Mouse (Mus musculus): Measurements from ENCODE around the gene Ddx54. TPM values are rescaled to one million over a fixed set of nuclear protein-coding genes. Genes with fewer than 3 reads are reported as not detected.

The Ddx54 gene
- polyA plus RNA-seq, 1 experiment from 2014 or later, result 22.9 TPM

DNA sequence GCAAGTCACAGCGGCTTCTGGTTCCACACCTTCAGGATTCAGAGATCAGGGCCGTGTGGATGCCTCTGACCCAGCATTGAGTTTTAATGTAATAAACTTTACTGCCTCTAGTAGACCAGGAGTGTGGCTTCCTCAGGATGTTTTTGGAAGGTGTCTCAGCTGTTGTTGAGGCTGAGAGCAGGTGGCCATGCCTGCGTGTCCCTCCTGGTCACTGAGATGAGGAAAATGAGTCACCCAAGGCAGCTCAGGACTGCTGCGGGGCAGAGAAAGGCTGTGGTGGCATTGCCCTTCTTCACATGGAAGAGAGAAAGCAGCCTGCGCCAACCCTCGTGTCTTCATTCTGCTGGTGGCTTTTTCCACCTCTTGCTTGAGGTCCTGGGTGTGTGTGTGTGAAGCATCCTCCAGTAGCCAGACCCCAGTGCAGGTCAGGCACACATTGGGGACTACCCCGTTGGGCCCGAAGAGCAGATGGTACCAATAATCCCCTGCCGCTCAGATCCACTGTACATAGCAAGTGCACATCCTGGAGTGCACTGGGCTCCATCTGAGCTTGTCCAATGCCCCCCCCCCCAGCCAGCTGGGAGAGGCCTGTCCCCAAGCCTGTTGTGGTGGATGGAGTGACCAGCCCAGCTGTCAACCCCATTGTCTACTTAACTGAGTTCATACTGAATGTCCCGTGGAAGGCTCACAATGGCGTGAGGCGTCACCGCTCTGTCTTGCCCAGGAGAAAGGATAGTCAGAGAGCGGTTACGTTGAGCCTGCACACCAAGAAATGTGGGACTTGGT lies 15.2 kb downstream of the Ddx54 start:
- Histone ChIP-seq H3K27me3 (peaks cover 35% of the 10 kb centered on the region), H3K27ac (no peak overlapping the region), H3K9ac (no peak overlapping the region), H3K36me3 (peaks cover 55% of the 10 kb centered on the region), H3K4me2 (no peak overlapping the region), H3K4me3 (replicated peaks) (no peak overlapping the region), H3K9me3 (replicated peaks) (peaks cover 5% of the 10 kb centered on the region; the same call in 1 of the 2 replicates), H3K4me1 (replicated peaks) (peaks cover 10% of the 10 kb centered on the region)
- ATAC-seq (ENCODE audit: low read depth), result no peak
- DNase-seq, result no peak
- WGBS (ENCODE audit: insufficient replicate concordance), result 86% methylated on average over 15 of the region's 15 CpGs

DNA sequence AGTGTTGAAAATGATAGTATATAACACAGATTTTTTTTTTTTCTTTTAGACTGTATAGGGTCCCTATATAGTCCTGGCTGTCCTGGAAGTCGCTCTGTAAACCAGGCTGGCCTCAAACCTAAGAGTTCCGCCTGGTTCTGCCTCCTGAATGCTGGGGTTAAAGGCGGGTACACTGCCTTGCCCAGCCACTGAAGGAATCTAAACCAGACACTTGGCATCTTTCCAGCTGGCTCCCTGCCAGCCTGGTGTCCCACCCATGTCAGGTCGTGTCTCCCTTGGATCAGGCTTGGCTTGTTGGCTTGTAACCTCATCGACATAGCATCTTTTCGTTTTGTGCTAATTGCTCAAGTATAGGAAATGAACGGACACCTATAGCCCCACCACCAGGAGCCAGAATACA lies 16.1 kb downstream of the Ddx54 start:
- no peak overlapping the region for H3K4me3 ChIP-seq (replicated peaks)
- H3K9ac ChIP-seq, result no peak overlapping the region
- peaks cover 37% of the 10 kb centered on the region for H3K27me3 ChIP-seq
- H3K9me3 ChIP-seq (replicated peaks), result peaks cover 5% of the 10 kb centered on the region; the same call in 1 of the 2 replicates
- peaks cover 10% of the 10 kb centered on the region for H3K4me1 ChIP-seq (replicated peaks)
- no peak for ATAC-seq (ENCODE audit: low read depth)
- 61% methylated on average over 7 of the region's 7 CpGs for WGBS (ENCODE audit: insufficient replicate concordance)
- H3K36me3 ChIP-seq, result peaks cover 46% of the 10 kb centered on the region
- no peak overlapping the region for H3K27ac ChIP-seq
- DNase-seq, result no peak
- no peak overlapping the region for H3K4me2 ChIP-seq

DNA sequence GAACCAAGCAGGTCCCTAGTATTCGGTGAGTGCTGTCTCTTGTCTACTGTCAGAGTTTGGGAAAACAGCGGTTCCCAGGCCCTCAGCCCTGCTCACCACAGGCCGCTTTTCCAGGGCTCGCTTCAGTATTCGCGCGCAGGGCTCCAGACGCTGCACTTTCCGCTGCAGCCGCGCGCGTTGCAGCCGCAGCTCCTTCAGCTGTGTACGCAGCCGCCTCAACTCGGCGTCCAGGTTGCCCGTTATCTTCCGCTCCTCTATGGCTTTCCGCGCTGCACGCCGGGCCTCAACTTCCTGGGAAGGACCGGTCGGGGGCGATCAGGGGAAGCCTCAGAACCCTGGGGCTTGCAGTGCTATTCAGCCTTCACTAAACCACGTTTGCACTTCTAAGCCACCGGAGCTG lies 18.6 kb downstream of the Ddx54 start:
- H3K4me3 ChIP-seq (replicated peaks), result no peak overlapping the region
- peaks cover 5% of the 10 kb centered on the region; the same call in 1 of the 2 replicates for H3K9me3 ChIP-seq (replicated peaks)
- peaks cover 10% of the 10 kb centered on the region for H3K4me1 ChIP-seq (replicated peaks)
- H3K27ac ChIP-seq, result no peak overlapping the region
- peaks cover 21% of the 10 kb centered on the region for H3K36me3 ChIP-seq
- H3K4me2 ChIP-seq, result peak overlapping the region; percentile 28; the same call in 1 of the 2 replicates
- no peak for ATAC-seq (ENCODE audit: low read depth)
- H3K27me3 ChIP-seq, result peaks cover 49% of the 10 kb centered on the region
- DNase-seq, result no peak
- no peak overlapping the region for H3K9ac ChIP-seq
- 7% methylated on average over 29 of the region's 29 CpGs for WGBS (ENCODE audit: insufficient replicate concordance)

DNA sequence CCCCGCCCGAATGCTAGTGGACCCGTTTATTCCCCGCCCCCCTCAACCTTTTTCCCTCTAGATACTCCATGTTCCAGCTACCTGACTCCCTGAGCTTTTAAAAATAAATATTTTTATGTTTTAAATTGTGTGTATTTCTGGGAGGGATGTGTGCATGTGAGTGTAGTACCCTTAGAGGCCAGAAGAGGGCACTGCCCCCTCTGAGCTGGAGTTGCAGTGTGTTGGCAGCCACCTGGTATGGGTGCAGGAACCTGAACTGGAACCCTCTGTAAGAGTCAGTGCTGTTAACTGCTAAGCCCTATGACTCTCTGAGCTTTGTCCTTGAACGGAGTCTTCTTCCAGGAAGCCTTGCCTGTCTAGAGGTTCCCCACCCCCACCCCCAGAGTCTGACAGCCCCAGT lies 19.4 kb downstream of the Ddx54 start:
- no peak overlapping the region for H3K4me3 ChIP-seq (replicated peaks)
- WGBS (ENCODE audit: insufficient replicate concordance), result 70% methylated on average over 5 of the region's 5 CpGs
- H3K27me3 ChIP-seq, result peaks cover 49% of the 10 kb centered on the region
- H3K4me1 ChIP-seq (replicated peaks), result peaks cover 10% of the 10 kb centered on the region
- DNase-seq (no peak), ATAC-seq (ENCODE audit: low read depth) (no peak)
- peaks cover 5% of the 10 kb centered on the region; the same call in 1 of the 2 replicates for H3K9me3 ChIP-seq (replicated peaks)
- H3K9ac ChIP-seq, result no peak overlapping the region
- H3K4me2 ChIP-seq, result no peak overlapping the region
- H3K27ac ChIP-seq, result no peak overlapping the region
- peaks cover 13% of the 10 kb centered on the region for H3K36me3 ChIP-seq

DNA sequence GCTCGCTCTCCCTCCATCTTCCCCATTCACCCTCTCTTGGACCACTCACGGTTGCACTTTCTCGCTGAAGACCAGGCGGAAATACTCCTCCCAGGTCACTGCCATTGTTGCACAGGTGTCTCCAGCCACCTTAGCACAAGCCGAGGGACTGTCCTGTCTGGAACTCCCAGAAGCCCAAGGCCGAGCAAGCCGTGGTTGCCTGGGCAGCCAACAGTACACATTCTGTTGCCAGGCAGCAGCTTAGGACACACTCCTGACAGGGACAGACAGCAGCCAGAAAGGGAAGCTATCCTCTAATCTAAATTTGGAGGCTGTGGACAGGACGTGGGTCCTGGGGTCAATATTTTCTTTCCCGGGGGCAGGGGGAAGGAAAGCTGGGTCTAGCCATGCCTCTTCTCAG lies 21.6 kb downstream of the Ddx54 start, which contains the start of gene Cfap73:
Gene Cfap73 (minus strand): TSS at position 105 of the 400 bp plus-strand sequence.
- ATAC-seq (ENCODE audit: low read depth), result no peak
- Histone ChIP-seq H3K27me3 (peaks cover 49% of the 10 kb centered on the region), H3K9me3 (replicated peaks) (peaks cover 5% of the 10 kb centered on the region; the same call in 1 of the 2 replicates), H3K4me2 (no peak within 1 kb of the TSS), H3K9ac (no peak within 1 kb of the TSS), H3K36me3 (no peaks in the 10 kb centered on the region), H3K4me1 (replicated peaks) (no peaks in the 10 kb centered on the region), H3K4me3 (replicated peaks) (no peak within 1 kb of the TSS), H3K27ac (no peak within 1 kb of the TSS)
- no peak for DNase-seq
- WGBS (ENCODE audit: insufficient replicate concordance), result 41% methylated on average over 9 of the region's 9 CpGs

DNA sequence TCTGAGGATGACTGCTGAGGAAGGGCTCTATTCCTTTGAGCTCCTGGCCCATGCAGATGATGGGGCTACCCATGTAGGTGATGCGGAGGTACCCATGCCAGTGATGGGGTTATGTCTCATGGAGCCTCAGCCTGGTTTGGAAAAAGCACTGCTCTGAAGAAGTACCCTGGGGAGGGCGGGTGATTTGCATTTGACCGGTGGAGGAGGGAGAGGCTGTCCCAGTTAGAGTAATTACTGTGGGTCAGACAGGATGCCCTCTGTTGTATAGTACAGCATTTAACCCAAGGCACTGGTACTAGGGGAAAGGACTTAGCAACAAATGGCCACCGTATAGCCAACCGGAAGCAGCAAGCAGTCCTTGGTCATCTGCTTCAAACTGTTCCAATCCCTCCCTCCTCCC lies 22.3 kb downstream of the Ddx54 start:
- no peak overlapping the region for H3K9ac ChIP-seq
- DNase-seq (no peak), ATAC-seq (ENCODE audit: low read depth) (no peak)
- no peak overlapping the region for H3K27ac ChIP-seq
- H3K9me3 ChIP-seq (replicated peaks), result peaks cover 5% of the 10 kb centered on the region; the same call in 1 of the 2 replicates
- H3K4me2 ChIP-seq, result no peak overlapping the region
- peaks cover 42% of the 10 kb centered on the region for H3K27me3 ChIP-seq
- no peaks in the 10 kb centered on the region for H3K4me1 ChIP-seq (replicated peaks)
- 41% methylated on average over 5 of the region's 5 CpGs for WGBS (ENCODE audit: insufficient replicate concordance)
- H3K4me3 ChIP-seq (replicated peaks), result no peak overlapping the region
- no peaks in the 10 kb centered on the region for H3K36me3 ChIP-seq

DNA sequence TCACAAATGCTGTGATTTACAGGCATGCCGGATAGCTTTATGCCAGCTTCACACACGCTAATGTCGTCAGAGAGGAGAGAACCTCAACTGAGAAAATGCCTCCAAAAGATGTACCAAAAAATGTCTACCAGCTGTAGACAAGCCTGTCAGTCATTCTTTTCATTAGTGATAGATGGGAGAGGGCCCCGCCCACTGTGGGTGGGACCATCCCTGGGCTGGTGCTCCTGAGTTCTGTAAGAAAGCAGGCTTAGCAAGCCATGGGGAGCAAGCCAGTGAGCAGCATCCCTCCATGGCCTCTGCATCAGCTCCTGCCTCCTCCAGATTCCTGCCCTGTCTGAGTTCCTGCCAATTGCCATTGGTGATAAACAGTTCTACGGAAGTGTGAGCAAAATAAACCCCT lies 23.1 kb downstream of the Ddx54 start:
- H3K36me3 ChIP-seq, result no peaks in the 10 kb centered on the region
- WGBS (ENCODE audit: insufficient replicate concordance), result 70% methylated on average over 5 of the region's 5 CpGs

DNA sequence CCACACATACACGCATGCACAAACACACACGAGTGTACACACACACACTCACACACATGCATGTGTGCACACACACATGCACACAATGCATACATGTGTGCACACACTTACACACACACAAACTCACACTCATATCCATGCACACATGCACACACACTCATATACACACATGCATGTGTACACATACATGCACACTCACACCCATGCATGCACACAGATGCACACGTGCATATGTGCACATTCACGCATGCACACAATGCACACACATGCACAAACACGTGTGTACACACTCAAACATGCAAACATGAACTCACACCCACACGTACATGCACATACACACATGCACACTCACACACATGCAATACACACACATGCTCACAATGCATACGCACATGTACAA lies 27.6 kb downstream of the Ddx54 start:
- Histone ChIP-seq H3K4me3 (replicated peaks) (no peak overlapping the region), H3K4me1 (replicated peaks) (peaks cover 4% of the 10 kb centered on the region; the same call in 1 of the 2 replicates), H3K4me2 (no peak overlapping the region), H3K27ac (no peak overlapping the region), H3K36me3 (no peaks in the 10 kb centered on the region), H3K27me3 (peaks cover 18% of the 10 kb centered on the region), H3K9ac (no peak overlapping the region), H3K9me3 (replicated peaks) (no peaks in the 10 kb centered on the region)
- no peak for ATAC-seq (ENCODE audit: low read depth)
- WGBS (ENCODE audit: insufficient replicate concordance), result 72% methylated on average over 7 of the region's 7 CpGs
- DNase-seq, result no peak

More for the DNA sequence above, 23.1 kb downstream of the Ddx54 start:
- Histone ChIP-seq H3K27me3 (peaks cover 35% of the 10 kb centered on the region), H3K4me2 (no peak overlapping the region), H3K27ac (no peak overlapping the region), H3K4me1 (replicated peaks) (no peaks in the 10 kb centered on the region), H3K9ac (no peak overlapping the region), H3K4me3 (replicated peaks) (no peak overlapping the region), H3K9me3 (replicated peaks) (peaks cover 5% of the 10 kb centered on the region; the same call in 1 of the 2 replicates)
- ATAC-seq (ENCODE audit: low read depth) (no peak), DNase-seq (no peak)

DNA sequence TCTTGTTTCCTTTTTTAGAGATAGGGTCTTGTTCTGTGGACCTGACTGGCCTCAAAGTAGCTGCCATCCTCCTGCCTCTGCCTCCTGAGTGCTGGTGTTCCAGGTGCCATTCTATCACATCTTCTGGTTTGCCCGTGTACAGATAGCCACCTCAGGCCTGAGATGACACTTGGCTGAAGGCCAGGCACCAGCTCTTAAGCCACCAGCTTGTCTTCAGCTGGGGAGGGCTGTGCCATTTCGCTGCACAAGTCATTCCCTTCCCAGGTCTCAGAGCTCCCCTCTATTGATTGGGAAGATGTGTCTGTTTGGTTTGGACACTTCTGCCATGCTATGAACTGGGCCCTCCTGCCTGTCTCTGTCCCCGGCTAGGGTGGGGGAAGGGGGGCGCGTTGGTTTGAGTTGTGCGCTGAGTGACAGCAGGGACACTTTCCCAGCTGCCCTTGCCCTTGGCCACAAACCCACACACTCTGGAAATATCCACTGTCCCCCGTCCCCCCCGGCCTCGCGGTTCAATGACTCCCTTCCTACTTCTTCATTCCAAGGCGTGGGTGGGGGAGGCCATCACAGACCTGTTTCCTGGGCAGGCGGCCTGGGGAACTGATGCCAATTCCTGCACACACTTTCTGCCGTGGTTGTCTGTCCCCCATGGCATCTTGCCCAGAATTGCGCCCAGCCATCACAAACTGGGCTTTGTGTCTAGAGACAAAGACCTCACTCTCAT lies 31.0 kb downstream of the Ddx54 start:
- peaks cover 13% of the 10 kb centered on the region for H3K4me1 ChIP-seq (replicated peaks)
- peaks cover 43% of the 10 kb centered on the region for H3K27me3 ChIP-seq
- H3K36me3 ChIP-seq, result no peaks in the 10 kb centered on the region
- WGBS (ENCODE audit: insufficient replicate concordance), result 17% methylated on average over 14 of the region's 14 CpGs
- no peak for ATAC-seq (ENCODE audit: low read depth)
- no peak for DNase-seq
- no peak overlapping the region for H3K27ac ChIP-seq
- H3K4me2 ChIP-seq, result no peak overlapping the region
- no peaks in the 10 kb centered on the region for H3K9me3 ChIP-seq (replicated peaks)
- no peak overlapping the region for H3K4me3 ChIP-seq (replicated peaks)
- H3K9ac ChIP-seq, result no peak overlapping the region

DNA sequence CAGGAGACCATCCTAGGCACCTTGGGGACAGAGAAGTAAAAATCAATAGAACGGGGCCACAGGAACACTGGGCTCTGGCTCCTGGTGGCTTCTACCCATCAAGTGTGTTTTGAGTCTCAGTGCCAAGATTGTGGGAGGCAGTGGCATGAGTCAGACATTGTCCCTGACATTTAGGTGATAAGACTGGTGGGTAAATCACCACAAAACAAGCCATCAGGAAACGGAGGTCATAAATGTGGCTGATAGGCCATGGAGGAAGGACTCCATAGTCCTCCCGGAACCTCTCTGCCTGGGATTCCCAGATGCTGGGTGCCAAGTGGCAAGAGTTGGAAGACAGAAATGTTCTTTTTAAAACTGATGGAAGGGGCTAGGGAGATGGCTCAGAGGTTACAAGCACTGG lies 31.7 kb downstream of the Ddx54 start:
- ATAC-seq (ENCODE audit: low read depth) (no peak), DNase-seq (no peak)
- Histone ChIP-seq H3K36me3 (no peaks in the 10 kb centered on the region), H3K9me3 (replicated peaks) (no peaks in the 10 kb centered on the region), H3K4me2 (no peak overlapping the region), H3K4me1 (replicated peaks) (peaks cover 20% of the 10 kb centered on the region), H3K4me3 (replicated peaks) (no peak overlapping the region), H3K9ac (no peak overlapping the region), H3K27me3 (peaks cover 50% of the 10 kb centered on the region), H3K27ac (no peak overlapping the region)
- 23% methylated on average over 3 of the region's 3 CpGs for WGBS (ENCODE audit: insufficient replicate concordance)

DNA sequence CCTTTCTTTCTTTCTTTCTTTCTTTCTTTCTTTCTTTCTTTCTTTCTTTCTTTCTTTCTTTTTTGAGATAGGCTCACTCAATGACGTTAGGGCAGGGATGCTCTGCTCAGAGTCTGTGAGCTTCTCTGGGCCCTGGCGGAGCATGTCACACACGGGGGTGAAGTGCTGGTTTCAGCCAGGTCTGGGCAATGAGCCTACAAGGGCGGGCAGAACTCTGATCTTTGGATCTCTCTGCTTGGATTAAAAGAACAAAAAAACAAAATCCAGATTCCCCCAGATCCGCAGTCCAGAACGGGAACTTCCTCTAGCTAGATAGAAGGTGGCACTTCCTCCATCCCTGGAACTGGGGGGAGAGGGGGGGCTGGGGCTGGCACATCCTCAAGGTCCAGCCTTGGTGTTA lies 33.3 kb downstream of the Ddx54 start:
- Histone ChIP-seq H3K27me3 (peaks cover 64% of the 10 kb centered on the region), H3K9ac (no peak overlapping the region), H3K9me3 (replicated peaks) (no peaks in the 10 kb centered on the region), H3K36me3 (no peaks in the 10 kb centered on the region), H3K4me1 (replicated peaks) (peaks cover 28% of the 10 kb centered on the region), H3K4me2 (no peak overlapping the region), H3K27ac (no peak overlapping the region), H3K4me3 (replicated peaks) (no peak overlapping the region)
- no peak for ATAC-seq (ENCODE audit: low read depth)
- 40% methylated on average over 6 of the region's 6 CpGs for WGBS (ENCODE audit: insufficient replicate concordance)
- DNase-seq, result no peak
